9 mouse cellular contexts compared by ENCODE assay signal in the genomic region with DNA sequence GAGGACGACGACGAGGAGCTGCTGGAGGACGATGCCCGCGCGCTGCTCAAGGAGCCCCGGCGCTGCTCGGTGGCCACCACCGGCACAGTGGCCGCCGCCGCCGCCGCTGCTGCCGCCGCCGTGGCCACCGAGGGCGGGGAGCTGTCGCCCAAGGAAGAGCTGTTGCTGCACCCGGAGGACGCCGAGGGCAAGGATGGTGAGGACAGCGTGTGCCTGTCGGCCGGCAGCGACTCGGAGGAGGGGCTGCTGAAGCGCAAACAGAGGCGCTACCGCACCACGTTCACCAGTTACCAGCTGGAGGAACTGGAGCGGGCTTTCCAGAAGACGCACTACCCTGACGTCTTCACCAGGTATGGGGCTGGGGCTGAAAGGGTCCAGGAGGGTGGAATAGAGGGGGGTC. TPM values are rescaled to one million over a fixed set of nuclear protein-coding genes. Genes with fewer than 3 reads are reported as not detected.
DNase-seq lines count a peak whose midpoint lies in the region; ATAC-seq lines count a peak whose summit lies in the region.
"Had no signal": no experiment of that assay in that cellular context is flagged by ENCODE, and none has a peak within 500 bp of the region (broad histone marks: within the 10 kb centered on the region; RNA-seq: fewer than 3 reads in every experiment).

No protein-coding gene starts in this region.

- peak overlapping the region; percentile 28 for H3K4me3 ChIP-seq in lung, embryonic 15.5 days
- peak overlapping the region; percentile 65 for H3K4me3 ChIP-seq in forebrain, embryonic 10.5 days
- peak overlapping the region; percentile 41 for H3K4me3 ChIP-seq in limb, embryonic 10.5 days
- H3K4me3 ChIP-seq in neural tube, embryonic 15.5 days (replicated peaks): peak overlapping the region; percentile 32

- DNase-seq in lung, postnatal 14 days: no peak
- peak; percentile 24 for DNase-seq in forebrain, embryonic 10.5 days (ENCODE audit: extremely low spot score, low spot score)
- DNase-seq in limb, embryonic 10.5 days (ENCODE audit: low spot score): peak; percentile 42
- DNase-seq in cerebellum, adult 8-10 months: no peak
- DNase-seq in spleen, postnatal 36 days (ENCODE audit: low spot score in 2 of 2): no peak
- DNase-seq: kidney, postnatal 25 days had no signal

- H3K4me1 ChIP-seq in lung, embryonic 15.5 days: peaks cover 12% of the 10 kb centered on the region; the same call in 1 of the 2 replicates
- H3K4me1 ChIP-seq in forebrain, embryonic 10.5 days: peaks cover 27% of the 10 kb centered on the region
- H3K4me1 ChIP-seq in limb, embryonic 10.5 days: peaks cover 7% of the 10 kb centered on the region; the same call in 1 of the 2 replicates
- peaks cover 11% of the 10 kb centered on the region for H3K4me1 ChIP-seq in neural tube, embryonic 15.5 days

- no peaks in the 10 kb centered on the region for H3K36me3 ChIP-seq in lung, embryonic 15.5 days
- H3K36me3 ChIP-seq in forebrain, embryonic 10.5 days (replicated peaks): peaks cover 18% of the 10 kb centered on the region
- H3K36me3 ChIP-seq in limb, embryonic 10.5 days: no peaks in the 10 kb centered on the region
- no peaks in the 10 kb centered on the region for H3K36me3 ChIP-seq in neural tube, embryonic 15.5 days

- WGBS in lung, embryonic 15.5 days: 11% methylated on average over 28 of the region's 37 CpGs
- 20% methylated on average over 34 of the region's 37 CpGs for WGBS in forebrain, embryonic 10.5 days
- WGBS in limb, embryonic 10.5 days: 9% methylated on average over 37 of the region's 37 CpGs
- WGBS in neural tube, embryonic 15.5 days: 12% methylated on average over 30 of the region's 37 CpGs

- no peak overlapping the region for H3K27ac ChIP-seq in lung, embryonic 15.5 days
- peak overlapping the region; percentile 93 for H3K27ac ChIP-seq in forebrain, embryonic 10.5 days
- H3K27ac ChIP-seq in limb, embryonic 10.5 days: no peak overlapping the region
- no peak overlapping the region for H3K27ac ChIP-seq in neural tube, embryonic 15.5 days (replicated peaks)

- no peak for ATAC-seq in lung, embryonic 15.5 days (ENCODE audit: borderline replicate concordance, extremely low read depth, low FRiP score, low TSS enrichment)
- ATAC-seq in neural tube, embryonic 15.5 days (ENCODE audit: low FRiP score): 0 out of 2 replicates have a peak, but pooled peaks have one; percentile 26
- no peak for ATAC-seq in erythroblast, adult 5-6 weeks (replicated peaks; ENCODE audit: low FRiP score, poor library complexity, severe bottlenecking)

- peaks cover 98% of the 10 kb centered on the region for H3K27me3 ChIP-seq in lung, embryonic 15.5 days
- peaks cover 100% of the 10 kb centered on the region for H3K27me3 ChIP-seq in forebrain, embryonic 10.5 days (ENCODE audit: poor library complexity, severe bottlenecking)
- H3K27me3 ChIP-seq in limb, embryonic 10.5 days (ENCODE audit: low read depth, poor library complexity, severe bottlenecking): peaks cover 100% of the 10 kb centered on the region
- peaks cover 64% of the 10 kb centered on the region for H3K27me3 ChIP-seq in neural tube, embryonic 15.5 days (replicated peaks)

- no peak overlapping the region for H3K9ac ChIP-seq in lung, embryonic 15.5 days
- H3K9ac ChIP-seq in neural tube, embryonic 15.5 days (replicated peaks): no peak overlapping the region

- no peaks in the 10 kb centered on the region for H3K9me3 ChIP-seq in lung, embryonic 15.5 days
- H3K9me3 ChIP-seq in forebrain, embryonic 10.5 days: no peaks in the 10 kb centered on the region
- no peaks in the 10 kb centered on the region for H3K9me3 ChIP-seq in limb, embryonic 10.5 days (replicated peaks)
- no peaks in the 10 kb centered on the region for H3K9me3 ChIP-seq in neural tube, embryonic 15.5 days (replicated peaks)

- peak overlapping the region; percentile 56 for H3K4me2 ChIP-seq in lung, embryonic 15.5 days
- peak overlapping the region; percentile 59 for H3K4me2 ChIP-seq in neural tube, embryonic 15.5 days

RNA-seq across cellular contexts. Expression of gene Arx, which starts 2.8 kb away (rescaled TPM):
- not detected in 2 replicates for polyA plus RNA-seq in lung, embryonic 15.5 days (2015; fragmentation: Nextera tagmentation; extraction: Ambion mirVana)
- 22.1 and 24.6 TPM in 2 replicates for polyA plus RNA-seq in forebrain, embryonic 10.5 days (2016; fragmentation: Nextera tagmentation; extraction: Ambion mirVana)
- polyA plus RNA-seq in limb, embryonic 10.5 days (2016; fragmentation: Nextera tagmentation; extraction: Ambion mirVana): 0.09 and 0.11 TPM in 2 replicates
- 1.1 TPM in 2 replicates for polyA plus RNA-seq in neural tube, embryonic 15.5 days (2015; fragmentation: Nextera tagmentation; extraction: Ambion mirVana)
- not detected in 2 replicates for total RNA-seq in erythroblast, adult 5-6 weeks (2015; ENCODE audit: low replicate concordance)
- total RNA-seq in erythroblast, adult 5-6 weeks (2017; ENCODE audit: low replicate concordance): not detected in 2 replicates

Comparison
In these comparisons a context has a peak if more than half of its experiments do, and no peak if none do; other contexts are left out.
1. DNase-seq: peak in forebrain, embryonic 10.5 days (single experiment) and limb, embryonic 10.5 days (single experiment); none in lung, postnatal 14 days (single experiment), cerebellum, adult 8-10 months (single experiment) and spleen, postnatal 36 days (0 of 2).
2. RNA of gene Arx, which starts 2.8 kb away (polyA plus RNA-seq): 22.1 to 24.6 TPM in forebrain, embryonic 10.5 days; 1.1 TPM in neural tube, embryonic 15.5 days, 0.09 to 0.11 TPM in limb, embryonic 10.5 days and not detected in lung, embryonic 15.5 days; every median in the first group is over 10 times any median in the second.
3. Peak in every context shown above with its lines, with median percentiles within 50 percentile points of each other: H3K4me3 ChIP-seq.